Mouse (Mus musculus) cortical plate, adult 2 months (tissue): ENCODE data around the gene Angptl7.

Source experiments
- CTCF ChIP-seq: fragments of 200-500 bp; IDR thresholded peaks from 2 replicates; pipeline ENCODE4 v1.5.1; 2011; ENCODE audit warnings: mild to moderate bottlenecking, control low read depth, low read length; ENCODE audit not compliant: insufficient read depth; ENCODE audit errors: extremely low read depth
- POLR2A ChIP-seq: fragments of 200-500 bp; IDR thresholded peaks from 2 replicates; pipeline ENCODE4 v1.6.1; 2011; ENCODE audit warnings: mild to moderate bottlenecking, low read length, control low read depth; ENCODE audit not compliant: insufficient read depth; ENCODE audit errors: extremely low read depth

DNA sequence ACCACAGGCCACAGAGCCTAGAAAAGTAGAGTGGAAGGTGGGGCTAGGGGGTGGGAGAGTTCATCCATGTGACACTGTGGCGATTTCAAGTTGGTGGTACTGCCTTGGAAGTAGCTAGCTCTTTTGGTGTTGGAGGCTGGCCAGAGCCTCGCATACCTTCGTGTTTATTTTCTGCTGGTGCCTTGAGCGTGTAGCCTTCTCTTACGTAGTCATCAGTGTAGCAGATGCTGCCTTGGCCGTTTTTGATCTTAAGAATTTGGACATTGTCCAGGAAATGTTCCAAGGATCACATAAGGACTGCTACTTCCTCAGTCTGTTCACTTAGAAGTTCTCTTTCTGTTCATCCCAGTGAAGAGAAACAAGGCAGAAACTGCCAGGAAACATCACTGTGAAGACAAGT is 9.8 kb downstream of the Angptl7 start:
- no peak for TF ChIP-seq POLR2A
- TF ChIP-seq CTCF = no peak
